Mouse (Mus musculus): ENCODE results near the gene Oard1.
A peak's percentile ranks its signal among the peaks of the same experiment; 100 is the strongest.

Oard1 gene

GRCm38 (mm10) chr17:48408526-48409291 lies 1.1 kb upstream of the Oard1 start:
- peak; percentile 75 for DNase-seq

GRCm38 (mm10) chr17:48410299-48410785 lies 528 bp downstream of the Oard1 start:
- no peak for DNase-seq

- DNase-seq = no peak
Measured at GRCm38 (mm10) chr17:48411241-48411640, 1.4 kb downstream of the Oard1 start.

GRCm38 (mm10) chr17:48416011-48416410 lies 6.2 kb downstream of the Oard1 start:
- DNase-seq = peak; percentile 19

- DNase-seq = peak; percentile 64
Measured at GRCm38 (mm10) chr17:48416425-48417195, 6.8 kb downstream of the Oard1 start.

GRCm38 (mm10) chr17:48417521-48417920 lies 7.7 kb downstream of the Oard1 start:
- no peak for DNase-seq

- peak; percentile 52 for DNase-seq
Measured at GRCm38 (mm10) chr17:48418174-48418573, 8.4 kb downstream of the Oard1 start.

- no peak for DNase-seq
Measured at GRCm38 (mm10) chr17:48418781-48419180, 9.0 kb downstream of the Oard1 start.

- DNase-seq = no peak
Measured at GRCm38 (mm10) chr17:48419571-48419970, 9.8 kb downstream of the Oard1 start.

- DNase-seq = peak; percentile 28
Measured at GRCm38 (mm10) chr17:48424237-48424636, 14.4 kb downstream of the Oard1 start.

GRCm38 (mm10) chr17:48425823-48426612 lies 16.2 kb downstream of the Oard1 start:
- DNase-seq = no peak

- no peak for DNase-seq
Measured at GRCm38 (mm10) chr17:48426991-48427750, 17.4 kb downstream of the Oard1 start.

- no peak for DNase-seq
Measured at GRCm38 (mm10) chr17:48427852-48428530, 18.2 kb downstream of the Oard1 start.

- no peak for DNase-seq
Measured at GRCm38 (mm10) chr17:48430394-48430793, 20.6 kb downstream of the Oard1 start.

GRCm38 (mm10) chr17:48431054-48431453 lies 21.2 kb downstream of the Oard1 start:
- DNase-seq = no peak

- DNase-seq = no peak
Measured at GRCm38 (mm10) chr17:48432158-48432980, 22.6 kb downstream of the Oard1 start, which contains the start of gene Apobec2. Gene Apobec2 (minus strand): TSS chr17:48432930.

- no peak for DNase-seq
Measured at GRCm38 (mm10) chr17:48433006-48433655, 23.3 kb downstream of the Oard1 start.

GRCm38 (mm10) chr17:48433689-48434330 lies 24.0 kb downstream of the Oard1 start:
- DNase-seq = no peak

GRCm38 (mm10) chr17:48434479-48434878 lies 24.7 kb downstream of the Oard1 start:
- no peak for DNase-seq

- DNase-seq = peak; percentile 27
Measured at GRCm38 (mm10) chr17:48436487-48436886, 26.7 kb downstream of the Oard1 start.
